Mouse (Mus musculus): ENCODE measurements around the gene Spata17. TPM values are rescaled to one million over a fixed set of nuclear protein-coding genes. Genes with fewer than 3 reads are reported as not detected.

The Spata17 gene
- total and polyA plus RNA-seq, 3 experiments = 0.24 TPM; not detected in 2

DNA sequence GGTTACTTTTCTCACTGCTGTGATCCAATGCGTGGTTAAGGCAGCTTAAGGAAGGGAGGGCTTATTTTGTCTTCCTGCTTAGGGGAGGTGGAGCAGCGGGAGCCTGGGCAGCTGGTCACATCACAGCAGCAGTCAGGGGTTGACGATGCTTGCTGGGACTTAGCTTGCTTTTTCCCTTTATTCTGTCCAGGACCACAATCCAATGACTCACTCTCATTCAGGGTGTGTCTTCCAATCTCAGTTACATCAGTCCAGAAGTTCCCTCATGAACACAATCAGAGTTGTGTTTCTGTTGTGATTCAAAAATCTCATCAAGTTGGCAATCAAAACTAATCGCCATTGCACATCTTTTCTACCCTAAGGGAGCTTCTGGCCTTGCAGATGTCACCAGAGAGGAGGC is 199.1 kb downstream of the Spata17 start:
- H3K4me1 ChIP-seq (ENCODE audit: control insufficient read depth in 1 of 2, insufficient read depth in 2 of 2) = peaks cover 3 to 28% of the 10 kb centered on the region in 2 experiments; a peak in 3 of 4 replicates
- no peak for DNase-seq (ENCODE audit: extremely low read depth)
- H3K36me3 ChIP-seq (replicated peaks in 1 of 2; ENCODE audit: control insufficient read depth in 1 of 2, insufficient read depth in 1 of 2, low read length in 1 of 2) = no peaks in the 10 kb centered on the region
- no peak overlapping the region for H3K4me2 ChIP-seq (ENCODE audit: insufficient read depth, low read depth, poor library complexity, severe bottlenecking)
- no peak for TF ChIP-seq SMC3 (IDR thresholded peaks at IDR 0.05; ENCODE audit: low read depth, low read length)
- no peak for TF ChIP-seq PAX5 (IDR thresholded peaks at IDR 0.05; ENCODE audit: low read length)
- no peak for TF ChIP-seq POLR2A (IDR thresholded peaks at IDR 0.05; ENCODE audit: low read depth, low read length)
- TF ChIP-seq USF2 (conservative IDR thresholded peaks at IDR 0.05; ENCODE audit: low read depth, low read length) = no peak
- no peak for TF ChIP-seq ELF1 (IDR thresholded peaks at IDR 0.05; ENCODE audit: low read depth, low read length)
- TF ChIP-seq NELFE (IDR thresholded peaks at IDR 0.05; ENCODE audit: low read depth, low read length) = no peak
- no peak overlapping the region for H3K9ac ChIP-seq (ENCODE audit: insufficient read depth, low read depth)
- no peaks in the 10 kb centered on the region for H3K9me3 ChIP-seq (replicated peaks; ENCODE audit: low read length)
- in situ Hi-C loops (cut with MboI; ENCODE audit: low pct_ligation_motif_present, low pct_unique_long_range_greater_than_20kb, low sequenced_read_pairs) = no loop called here
- H3K4me3 ChIP-seq (replicated peaks in 1 of 3; ENCODE audit: low read depth in 2 of 3, low read length in 2 of 3, poor library complexity in 1 of 3) = no peak overlapping the region
- no peak overlapping the region for H3K27ac ChIP-seq (ENCODE audit: insufficient read depth, low read depth)
- dilution Hi-C loops (cut with MboI; ENCODE audit: extremely low pct_ligation_motif_present, extremely low pct_unique_long_range_greater_than_20kb, low sequenced_read_pairs) = no loop called here
- H3K27me3 ChIP-seq (replicated peaks) = no peaks in the 10 kb centered on the region
- H3K79me2 ChIP-seq (replicated peaks; ENCODE audit: control insufficient read depth, extremely low read depth, insufficient read depth, poor library complexity, severe bottlenecking) = no peaks in the 10 kb centered on the region

DNA sequence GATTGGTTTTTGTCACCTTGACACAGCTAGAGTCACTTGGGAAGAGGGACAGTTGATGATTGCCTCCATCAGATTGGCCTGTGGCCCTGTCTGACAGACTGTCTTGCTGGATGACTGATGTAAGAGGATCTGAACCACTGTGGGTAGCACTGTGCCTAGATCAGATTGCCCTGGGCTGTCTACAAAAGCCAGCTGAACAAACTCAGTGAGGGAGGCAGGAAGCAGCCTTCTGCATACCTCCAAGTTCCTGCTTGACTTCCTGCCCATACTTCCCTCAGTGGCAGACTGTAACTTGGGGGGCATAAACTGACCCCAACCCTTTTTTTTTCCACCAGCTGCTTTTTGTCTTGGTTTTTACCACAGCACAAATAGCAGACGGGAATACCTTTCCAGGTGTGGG is 199.6 kb downstream of the Spata17 start:
- in situ Hi-C loops (cut with MboI; ENCODE audit: low pct_ligation_motif_present, low pct_unique_long_range_greater_than_20kb, low sequenced_read_pairs) = no loop called here
- Histone ChIP-seq H3K27me3 (replicated peaks) (no peaks in the 10 kb centered on the region), H3K36me3 (replicated peaks in 1 of 2; ENCODE audit: control insufficient read depth in 1 of 2, insufficient read depth in 1 of 2, low read length in 1 of 2) (no peaks in the 10 kb centered on the region), H3K79me2 (replicated peaks; ENCODE audit: control insufficient read depth, extremely low read depth, insufficient read depth, poor library complexity, severe bottlenecking) (no peaks in the 10 kb centered on the region), H3K9me3 (replicated peaks; ENCODE audit: low read length) (no peaks in the 10 kb centered on the region), H3K4me2 (ENCODE audit: insufficient read depth, low read depth, poor library complexity, severe bottlenecking) (no peak overlapping the region), H3K27ac (ENCODE audit: insufficient read depth, low read depth) (no peak overlapping the region), H3K4me1 (ENCODE audit: control insufficient read depth in 1 of 2, insufficient read depth in 2 of 2) (peaks cover 3 to 28% of the 10 kb centered on the region in 2 experiments; a peak in 3 of 4 replicates), H3K4me3 (replicated peaks in 1 of 3; ENCODE audit: low read depth in 2 of 3, low read length in 2 of 3, poor library complexity in 1 of 3) (no peak overlapping the region), H3K9ac (ENCODE audit: insufficient read depth, low read depth) (no peak overlapping the region)
- no peak for DNase-seq (ENCODE audit: extremely low read depth)
- dilution Hi-C loops (cut with MboI; ENCODE audit: extremely low pct_ligation_motif_present, extremely low pct_unique_long_range_greater_than_20kb, low sequenced_read_pairs) = no loop called here
- TF ChIP-seq USF1 (IDR thresholded peaks at IDR 0.05; ENCODE audit: low read depth, low read length) (no peak), RCOR1 (conservative IDR thresholded peaks at IDR 0.05; ENCODE audit: low read depth, low read length) (no peak), IRF4 (IDR thresholded peaks at IDR 0.05; ENCODE audit: low read depth, low read length) (no peak), MAX (IDR thresholded peaks at IDR 0.05; ENCODE audit: low read length) (no peak)

DNA sequence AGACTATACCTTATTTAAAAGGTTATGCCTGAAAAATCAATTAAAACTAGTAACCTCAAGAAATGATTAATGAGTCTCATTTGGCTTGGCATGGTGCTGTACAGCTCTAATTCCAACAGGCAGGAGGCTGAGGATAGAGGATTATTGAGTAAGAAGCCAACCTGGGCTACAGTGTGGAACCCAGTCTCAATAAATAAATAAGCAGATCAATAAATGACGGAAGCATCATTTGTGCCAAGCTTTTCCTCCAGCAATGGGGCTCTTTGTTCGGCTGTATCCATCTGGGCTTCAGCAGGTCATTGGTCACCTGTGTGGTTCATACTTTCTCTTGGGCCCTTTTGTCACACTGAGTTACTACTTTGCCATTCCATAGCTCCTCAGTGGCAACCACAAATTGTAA is 201.1 kb downstream of the Spata17 start:
- Histone ChIP-seq H3K9ac (ENCODE audit: insufficient read depth, low read depth) (no peak overlapping the region), H3K4me3 (replicated peaks in 1 of 3; ENCODE audit: low read depth in 2 of 3, low read length in 2 of 3, poor library complexity in 1 of 3) (no peak overlapping the region), H3K4me1 (ENCODE audit: control insufficient read depth in 1 of 2, insufficient read depth in 2 of 2) (peaks cover 3 to 28% of the 10 kb centered on the region in 2 experiments; a peak in 3 of 4 replicates), H3K27ac (ENCODE audit: insufficient read depth, low read depth) (no peak overlapping the region), H3K9me3 (replicated peaks; ENCODE audit: low read length) (no peaks in the 10 kb centered on the region), H3K27me3 (replicated peaks) (no peaks in the 10 kb centered on the region), H3K4me2 (ENCODE audit: insufficient read depth, low read depth, poor library complexity, severe bottlenecking) (no peak overlapping the region), H3K36me3 (replicated peaks in 1 of 2; ENCODE audit: control insufficient read depth in 1 of 2, insufficient read depth in 1 of 2, low read length in 1 of 2) (no peaks in the 10 kb centered on the region), H3K79me2 (replicated peaks; ENCODE audit: control insufficient read depth, extremely low read depth, insufficient read depth, poor library complexity, severe bottlenecking) (no peaks in the 10 kb centered on the region)
- in situ Hi-C loops (cut with MboI; ENCODE audit: low pct_ligation_motif_present, low pct_unique_long_range_greater_than_20kb, low sequenced_read_pairs) = no loop called here
- TF ChIP-seq JUND (conservative IDR thresholded peaks at IDR 0.05; ENCODE audit: low read depth, low read length) = no peak
- TF ChIP-seq ELF1 (IDR thresholded peaks at IDR 0.05; ENCODE audit: low read depth, low read length) = no peak
- TF ChIP-seq ZC3H11A (IDR thresholded peaks at IDR 0.05; ENCODE audit: low read depth, low read length) = no peak
- no peak for TF ChIP-seq CHD1 (IDR thresholded peaks at IDR 0.05; ENCODE audit: low read depth, low read length)
- no peak for TF ChIP-seq PAX5 (IDR thresholded peaks at IDR 0.05; ENCODE audit: low read length)
- no peak for TF ChIP-seq NRF1 (IDR thresholded peaks at IDR 0.05; ENCODE audit: low read depth, low read length)
- TF ChIP-seq HCFC1 (IDR thresholded peaks at IDR 0.05; ENCODE audit: low read depth, low read length) = no peak
- no peak for TF ChIP-seq NELFE (IDR thresholded peaks at IDR 0.05; ENCODE audit: low read depth, low read length)
- no peak for TF ChIP-seq UBTF (IDR thresholded peaks at IDR 0.05; ENCODE audit: low read depth, low read length)
- TF ChIP-seq ETS1 (conservative IDR thresholded peaks at IDR 0.05; ENCODE audit: low read depth, low read length) = no peak
- no peak for TF ChIP-seq JUN (IDR thresholded peaks at IDR 0.05; ENCODE audit: insufficient read depth, low read depth, low read length)
- no peak for TF ChIP-seq TBP (conservative IDR thresholded peaks at IDR 0.05; ENCODE audit: low read depth, low read length)
- no peak for TF ChIP-seq USF1 (IDR thresholded peaks at IDR 0.05; ENCODE audit: low read depth, low read length)
- no peak for DNase-seq (ENCODE audit: extremely low read depth)
- dilution Hi-C loops (cut with MboI; ENCODE audit: extremely low pct_ligation_motif_present, extremely low pct_unique_long_range_greater_than_20kb, low sequenced_read_pairs) = no loop called here

Data from CH12.LX (cell line).